Mouse (Mus musculus) heart, embryonic 16.5 days (tissue): Measurements from ENCODE around the gene R3hcc1l. TPM values are rescaled to one million over a fixed set of nuclear protein-coding genes. Genes with fewer than 3 reads are reported as not detected.

Experiments
- ATAC-seq: fragments of 200-750 bp; cut with Nextera tagmentation; replicated peaks from 2 replicates; pipeline ENCODE4 v1.8.0; 2017; ENCODE audit warnings: moderate number of reproducible peaks; ENCODE audit not compliant: insufficient read depth, low FRiP score; ENCODE audit errors: extremely low read depth
- H3K27ac ChIP-seq: fragments of 300-500 bp; sonication (generic); 2 replicates; pipeline ENCODE4 v1.5.1; 2014; ENCODE audit warnings: mild to moderate bottlenecking, low read length, control low read depth, moderate library complexity
- H3K27me3 ChIP-seq: fragments of 300-500 bp; sonication (generic); 2 replicates; pipeline ENCODE4 v1.6.1; 2014; ENCODE audit warnings: low read length, mixed read lengths; ENCODE audit not compliant: control insufficient read depth, insufficient read depth
- H3K36me3 ChIP-seq: fragments of 300-500 bp; sonication (generic); 2 replicates; pipeline ENCODE4 v1.6.1; 2014; ENCODE audit not compliant: control insufficient read depth, insufficient read depth
- H3K4me1 ChIP-seq: fragments of 300-500 bp; sonication (generic); 2 replicates; pipeline ENCODE4 v1.6.1; 2014; ENCODE audit warnings: low read length, mixed read lengths; ENCODE audit not compliant: control insufficient read depth, insufficient read depth
- H3K4me2 ChIP-seq: fragments of 300-500 bp; sonication (generic); 2 replicates; pipeline ENCODE4 v1.6.1; 2014; ENCODE audit warnings: low read depth, mild to moderate bottlenecking, control low read depth, low read length
- H3K4me3 ChIP-seq: fragments of 300-500 bp; sonication (generic); 2 replicates; pipeline ENCODE4 v1.5.1; 2014; ENCODE audit warnings: mild to moderate bottlenecking, control low read depth, low read length
- H3K9ac ChIP-seq: fragments of 300-500 bp; sonication (generic); 2 replicates; pipeline ENCODE4 v1.6.1; 2014; ENCODE audit warnings: low read length, control low read depth
- H3K9me3 ChIP-seq: fragments of 300-500 bp; sonication (generic); replicated peaks from 2 replicates; pipeline ENCODE4 v1.6.1; 2016; ENCODE audit warnings: low read length; ENCODE audit not compliant: control insufficient read depth
- WGBS: fragments of 180-500 bp; shearing (Covaris S2); extraction: QIAGEN DNeasy Blood & Tissue Kit; methylation state at CpG from one replicate; pipeline ENCODE4 v1.1.7; 2014; 5-methylcytosine and 5-hydroxymethylcytosine counted together
- polyA plus RNA-seq: library from polyadenylated mRNA; unstranded; fragments of >200 nt; fragmentation: Nextera tagmentation; extraction: Ambion mirVana; gene quantifications from 2 replicates; pipeline ENCODE4 v1.2.1, GENCODE M21; 2015

Gene R3hcc1l
- polyA plus RNA-seq, 1 experiment from 2014 or later: 14.3 TPM

DNA sequence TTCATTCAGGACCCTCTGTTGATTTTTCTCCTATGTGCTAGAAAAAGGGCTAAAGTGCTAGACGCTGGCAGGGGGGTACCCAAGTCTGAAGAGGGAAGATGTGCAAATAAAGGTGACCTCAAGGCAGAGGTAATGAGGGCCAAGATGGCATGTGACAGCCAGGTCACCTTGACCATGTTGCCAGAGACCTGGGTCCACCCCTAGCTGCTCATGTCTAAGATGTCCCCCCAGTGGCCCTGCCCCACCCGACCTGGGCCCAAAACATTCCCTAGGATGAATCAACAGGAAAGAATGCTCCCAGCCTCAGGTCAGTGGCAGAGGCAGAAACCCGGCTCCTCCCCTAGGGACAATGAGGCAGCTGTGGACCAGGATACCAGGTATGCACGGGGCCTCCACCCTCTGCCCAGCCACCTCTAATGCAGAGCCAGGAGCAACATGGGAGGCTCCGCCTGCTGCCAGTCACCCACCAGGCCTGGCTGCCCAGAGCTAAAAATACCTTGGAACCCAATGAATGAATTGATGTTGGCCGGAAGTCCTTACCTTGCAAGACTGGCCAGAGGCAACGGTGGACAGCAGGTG lies 95.2 kb downstream of the R3hcc1l start:
- no peak for ATAC-seq
- H3K36me3 ChIP-seq: no peaks in the 10 kb centered on the region
- peaks cover 12% of the 10 kb centered on the region for H3K27me3 ChIP-seq
- no peak overlapping the region for H3K27ac ChIP-seq
- peaks cover 9% of the 10 kb centered on the region for H3K4me1 ChIP-seq
- no peaks in the 10 kb centered on the region for H3K9me3 ChIP-seq
- no peak overlapping the region for H3K9ac ChIP-seq
- no peak overlapping the region for H3K4me2 ChIP-seq
- H3K4me3 ChIP-seq: no peak overlapping the region
- WGBS: 55% methylated on average over 7 of the region's 7 CpGs

GRCm38 (mm10) chr19:42628068-42628467 lies 109.5 kb downstream of the R3hcc1l start:
- 74% methylated on average over 6 of the region's 6 CpGs for WGBS
- Histone ChIP-seq H3K4me1 (0 out of 2 replicates have a peak, but pooled peaks cover 2% of the 10 kb centered on the region), H3K36me3 (no peaks in the 10 kb centered on the region), H3K9ac (no peak overlapping the region), H3K27me3 (no peaks in the 10 kb centered on the region; the same call in 1 of the 2 replicates), H3K9me3 (no peaks in the 10 kb centered on the region), H3K4me2 (no peak overlapping the region), H3K4me3 (no peak overlapping the region), H3K27ac (no peak overlapping the region)
- ATAC-seq: no peak

GRCm38 (mm10) chr19:42631541-42631961 lies 113.0 kb downstream of the R3hcc1l start:
- ATAC-seq: no peak

DNA sequence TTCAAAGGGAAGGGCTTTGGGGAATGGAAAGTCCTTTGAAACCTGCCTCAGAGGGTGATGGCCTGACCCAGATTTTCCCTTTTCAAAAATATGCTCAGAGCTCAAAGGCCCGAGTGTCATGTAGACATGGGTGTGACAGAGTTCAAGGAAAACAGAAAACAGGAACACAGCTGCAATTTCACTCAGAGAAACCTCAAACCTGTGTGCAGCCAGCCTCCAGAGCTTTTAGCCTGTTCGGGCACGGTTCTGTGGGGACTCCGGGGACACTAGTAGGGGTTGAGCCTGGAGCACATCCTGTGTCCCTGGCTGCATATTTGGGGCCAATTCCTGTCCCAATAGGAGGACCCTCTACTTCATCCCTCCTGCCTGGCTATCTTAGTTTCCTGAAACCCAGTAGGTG lies 113.7 kb downstream of the R3hcc1l start:
- Histone ChIP-seq H3K27me3 (no peaks in the 10 kb centered on the region; the same call in 1 of the 2 replicates), H3K4me1 (0 out of 2 replicates have a peak, but pooled peaks cover 2% of the 10 kb centered on the region), H3K9ac (no peak overlapping the region), H3K4me3 (no peak overlapping the region), H3K4me2 (no peak overlapping the region), H3K27ac (no peak overlapping the region), H3K9me3 (no peaks in the 10 kb centered on the region), H3K36me3 (no peaks in the 10 kb centered on the region)
- WGBS: 68% methylated on average over 4 of the region's 4 CpGs
- no peak for ATAC-seq

More at GRCm38 (mm10) chr19:42631541-42631961, 113.0 kb downstream of the R3hcc1l start:
- H3K4me1 ChIP-seq: 0 out of 2 replicates have a peak, but pooled peaks cover 2% of the 10 kb centered on the region
- peak overlapping the region; percentile 43 for H3K4me2 ChIP-seq
- no peaks in the 10 kb centered on the region; the same call in 1 of the 2 replicates for H3K27me3 ChIP-seq
- WGBS: 3% methylated on average over 8 of the region's 8 CpGs
- no peaks in the 10 kb centered on the region for H3K36me3 ChIP-seq
- H3K9ac ChIP-seq: no peak overlapping the region
- H3K9me3 ChIP-seq: no peaks in the 10 kb centered on the region
- no peak overlapping the region for H3K4me3 ChIP-seq
- no peak overlapping the region for H3K27ac ChIP-seq

GRCm38 (mm10) chr19:42633650-42634049 lies 115.1 kb downstream of the R3hcc1l start:
- H3K4me2 ChIP-seq: no peak overlapping the region

DNA sequence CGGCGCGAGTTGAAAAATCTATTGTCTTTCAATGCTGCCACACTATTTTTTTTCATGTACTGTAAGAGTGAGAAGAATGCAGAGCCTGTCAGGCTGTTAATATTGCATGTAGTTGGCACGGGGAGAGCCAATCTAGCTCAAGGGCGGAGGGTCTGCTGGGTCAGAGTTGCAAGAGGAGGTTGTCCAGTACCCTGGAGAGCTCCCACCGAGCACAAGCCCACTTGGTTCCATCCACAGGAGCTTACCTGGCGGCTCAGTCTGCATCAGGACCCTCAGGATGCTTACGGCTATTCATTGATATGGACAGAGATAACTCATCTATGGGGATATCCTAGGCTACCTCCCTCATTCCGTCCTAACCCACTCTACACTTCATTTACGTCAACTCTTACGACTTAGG lies 118.1 kb downstream of the R3hcc1l start:
- 44% methylated on average over 11 of the region's 11 CpGs for WGBS
- H3K4me1 ChIP-seq: no peaks in the 10 kb centered on the region
- no peaks in the 10 kb centered on the region for H3K36me3 ChIP-seq
- no peak overlapping the region for H3K27ac ChIP-seq
- H3K4me3 ChIP-seq: no peak overlapping the region
- H3K4me2 ChIP-seq: no peak overlapping the region
- no peak; the same call in 1 of the 2 replicates for ATAC-seq
- no peaks in the 10 kb centered on the region for H3K27me3 ChIP-seq
- no peaks in the 10 kb centered on the region for H3K9me3 ChIP-seq
- no peak overlapping the region for H3K9ac ChIP-seq

More at GRCm38 (mm10) chr19:42633650-42634049, 115.1 kb downstream of the R3hcc1l start:
- H3K27me3 ChIP-seq: no peaks in the 10 kb centered on the region; the same call in 1 of the 2 replicates
- H3K27ac ChIP-seq: no peak overlapping the region
- no peak overlapping the region for H3K4me3 ChIP-seq
- H3K9me3 ChIP-seq: no peaks in the 10 kb centered on the region
- no peaks in the 10 kb centered on the region for H3K36me3 ChIP-seq
- no peak for ATAC-seq
- H3K9ac ChIP-seq: no peak overlapping the region
- H3K4me1 ChIP-seq: 0 out of 2 replicates have a peak, but pooled peaks cover 2% of the 10 kb centered on the region
- 58% methylated on average over 2 of the region's 2 CpGs for WGBS

- H3K4me2 ChIP-seq: no peak overlapping the region
- H3K9ac ChIP-seq: no peak overlapping the region
- no peaks in the 10 kb centered on the region for H3K27me3 ChIP-seq
- H3K27ac ChIP-seq: no peak overlapping the region
- H3K9me3 ChIP-seq: no peaks in the 10 kb centered on the region
- H3K4me1 ChIP-seq: no peaks in the 10 kb centered on the region
- ATAC-seq: no peak
- H3K36me3 ChIP-seq: no peaks in the 10 kb centered on the region
- WGBS: 39% methylated on average over 8 of the region's 8 CpGs
- H3K4me3 ChIP-seq: no peak overlapping the region
These were observed 120.3 kb downstream of the R3hcc1l start for GRCm38 (mm10) chr19:42638604-42639481.

GRCm38 (mm10) chr19:42639544-42639943 lies 121.0 kb downstream of the R3hcc1l start:
- H3K27ac ChIP-seq: no peak overlapping the region
- ATAC-seq: no peak
- H3K9ac ChIP-seq: no peak overlapping the region
- H3K4me1 ChIP-seq: no peaks in the 10 kb centered on the region
- WGBS: 48% methylated on average over 8 of the region's 8 CpGs
- H3K27me3 ChIP-seq: no peaks in the 10 kb centered on the region
- H3K9me3 ChIP-seq: no peaks in the 10 kb centered on the region
- no peak overlapping the region for H3K4me3 ChIP-seq
- H3K36me3 ChIP-seq: no peaks in the 10 kb centered on the region
- no peak overlapping the region for H3K4me2 ChIP-seq

DNA sequence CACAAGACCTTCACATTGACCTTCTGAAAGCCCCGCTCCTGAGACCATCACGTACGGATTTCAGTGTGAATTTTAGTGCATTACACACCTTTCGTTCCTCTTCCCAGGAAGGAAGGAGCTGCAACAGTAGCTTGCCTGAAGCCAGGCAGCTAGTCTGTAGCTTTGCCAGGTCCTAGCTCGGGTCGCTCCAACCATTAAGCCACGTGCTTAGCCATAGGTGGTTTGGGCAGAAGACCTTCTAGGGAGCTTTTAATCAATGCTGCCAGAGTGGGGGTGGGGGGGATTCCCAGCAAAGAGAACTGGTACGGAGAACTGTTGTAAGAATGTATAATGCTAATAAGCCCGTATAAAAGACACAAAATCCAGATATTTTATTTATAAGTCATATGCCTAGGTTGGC lies 121.7 kb downstream of the R3hcc1l start:
- WGBS: 73% methylated on average over 9 of the region's 9 CpGs
- H3K9me3 ChIP-seq: no peaks in the 10 kb centered on the region
- no peak overlapping the region for H3K4me3 ChIP-seq
- no peaks in the 10 kb centered on the region for H3K27me3 ChIP-seq
- H3K4me2 ChIP-seq: no peak overlapping the region
- no peak overlapping the region for H3K27ac ChIP-seq
- H3K36me3 ChIP-seq: no peaks in the 10 kb centered on the region
- H3K4me1 ChIP-seq: no peaks in the 10 kb centered on the region
- H3K9ac ChIP-seq: no peak overlapping the region
- ATAC-seq: no peak
